Mouse (Mus musculus) lung, embryonic 16.5 days (tissue): Measurements from ENCODE around the gene Tmem167. TPM values are rescaled to one million over a fixed set of nuclear protein-coding genes. Genes with fewer than 3 reads are reported as not detected.
A peak's percentile ranks its signal among the peaks of the same experiment; 100 is the strongest.
"Not testable (repeated sequence)": the region's sequence is repeated elsewhere in the genome, so short reads cannot be mapped to it uniquely, and the experiment has no call there.

Experiments
- ATAC-seq: fragments of 200-750 bp; cut with Nextera tagmentation; 2 replicates; pipeline ENCODE4 v1.8.0; 2017; ENCODE audit warnings: low read depth, mild to moderate bottlenecking, moderate library complexity
- H3K27ac ChIP-seq: fragments of 300-500 bp; sonication (generic); 2 replicates; pipeline ENCODE4 v1.5.1; 2014; ENCODE audit warnings: mild to moderate bottlenecking, control low read depth, low read length
- H3K27me3 ChIP-seq: fragments of 300-500 bp; sonication (generic); 2 replicates; pipeline ENCODE4 v1.6.1; 2014; ENCODE audit warnings: low read depth, low read length, mixed read lengths; ENCODE audit not compliant: control insufficient read depth, insufficient read depth
- H3K36me3 ChIP-seq: fragments of 300-500 bp; sonication (generic); 2 replicates; pipeline ENCODE4 v1.6.1; 2014; ENCODE audit warnings: low read length; ENCODE audit not compliant: control insufficient read depth, insufficient read depth
- H3K4me1 ChIP-seq: fragments of 300-500 bp; sonication (generic); replicated peaks from 2 replicates; pipeline ENCODE4 v1.6.1; 2014; ENCODE audit warnings: low read length, mixed read lengths; ENCODE audit not compliant: control insufficient read depth, insufficient read depth
- H3K4me2 ChIP-seq: fragments of 300-500 bp; sonication (generic); 2 replicates; pipeline ENCODE4 v1.6.1; 2014; ENCODE audit warnings: low read depth, low read length, control low read depth
- H3K4me3 ChIP-seq: fragments of 300-500 bp; sonication (generic); 2 replicates; pipeline ENCODE4 v1.5.1; 2014; ENCODE audit warnings: mild to moderate bottlenecking, low read length, control low read depth
- H3K9ac ChIP-seq: fragments of 300-500 bp; sonication (generic); 2 replicates; pipeline ENCODE4 v1.6.1; 2014; ENCODE audit warnings: low read length, control low read depth
- H3K9me3 ChIP-seq: fragments of 300-500 bp; sonication (generic); 2 replicates; pipeline ENCODE4 v1.6.1; 2016; ENCODE audit warnings: low read length; ENCODE audit not compliant: control insufficient read depth
- WGBS: fragments of 180-500 bp; shearing (Covaris S2); extraction: QIAGEN DNeasy Blood & Tissue Kit; methylation state at CpG from one replicate; pipeline ENCODE4 v1.1.7; 2014; 5-methylcytosine and 5-hydroxymethylcytosine counted together
- polyA plus RNA-seq: library from polyadenylated mRNA; unstranded; fragments of >200 nt; fragmentation: Nextera tagmentation; extraction: Ambion mirVana; gene quantifications from 2 replicates; pipeline ENCODE4 v1.2.1, GENCODE M21; 2015

Tmem167 gene
- 48.2 and 54.3 TPM in 2 replicates for polyA plus RNA-seq

GRCm38 (mm10) chr13:90088962-90089824 lies at the start of gene Tmem167, which contains the start of gene Xrcc4:
TSS of gene Tmem167 (plus strand) at chr13:90089123.
TSS of gene Xrcc4 (minus strand) at chr13:90089608.
- H3K27me3 ChIP-seq: no peaks in the 10 kb centered on the region
- WGBS: 2% methylated on average over 41 of the region's 41 CpGs
- H3K9ac ChIP-seq: peak within 1 kb of the TSS; percentile 81
- H3K4me1 ChIP-seq: peaks cover 5% of the 10 kb centered on the region; the same call in 1 of the 2 replicates
- no peaks in the 10 kb centered on the region for H3K36me3 ChIP-seq
- H3K27ac ChIP-seq: peak within 1 kb of the TSS; percentile 90
- H3K4me2 ChIP-seq: peak within 1 kb of the TSS; percentile 93
- ATAC-seq: peak; percentile 100
- H3K9me3 ChIP-seq: no peaks in the 10 kb centered on the region
- H3K4me3 ChIP-seq: peak within 1 kb of the TSS; percentile 81

- Histone ChIP-seq H3K4me3 (no peak overlapping the region), H3K9ac (no peak overlapping the region), H3K27ac (no peak overlapping the region), H3K9me3 (no peaks in the 10 kb centered on the region), H3K4me1 (no peaks in the 10 kb centered on the region), H3K36me3 (no peaks in the 10 kb centered on the region), H3K4me2 (no peak overlapping the region), H3K27me3 (no peaks in the 10 kb centered on the region)
- 22% methylated on average over 2 of the region's 2 CpGs for WGBS
- no peak for ATAC-seq
Observed at GRCm38 (mm10) chr13:90039613-90040012, 49.3 kb upstream of the Tmem167 start.

- Histone ChIP-seq H3K9me3 (no peaks in the 10 kb centered on the region), H3K9ac (no peak overlapping the region), H3K4me2 (no peak overlapping the region), H3K4me3 (no peak overlapping the region), H3K27ac (no peak overlapping the region), H3K4me1 (no peaks in the 10 kb centered on the region), H3K27me3 (no peaks in the 10 kb centered on the region), H3K36me3 (no peaks in the 10 kb centered on the region)
- no peak for ATAC-seq
- 68% methylated on average over 6 of the region's 6 CpGs for WGBS
Observed at GRCm38 (mm10) chr13:90051735-90052134, 37.2 kb upstream of the Tmem167 start.

- Histone ChIP-seq H3K27ac (no peak overlapping the region), H3K4me3 (no peak overlapping the region), H3K9ac (no peak overlapping the region), H3K4me2 (no peak overlapping the region), H3K36me3 (no peaks in the 10 kb centered on the region), H3K9me3 (no peaks in the 10 kb centered on the region), H3K4me1 (no peaks in the 10 kb centered on the region), H3K27me3 (no peaks in the 10 kb centered on the region)
- WGBS: 73% methylated on average over 3 of the region's 3 CpGs
- no peak for ATAC-seq
Observed at GRCm38 (mm10) chr13:90052408-90052807, 36.5 kb upstream of the Tmem167 start.

- Histone ChIP-seq H3K27me3 (no peaks in the 10 kb centered on the region), H3K9me3 (no peaks in the 10 kb centered on the region), H3K4me2 (no peak overlapping the region), H3K9ac (no peak overlapping the region), H3K4me1 (no peaks in the 10 kb centered on the region), H3K4me3 (no peak overlapping the region), H3K36me3 (no peaks in the 10 kb centered on the region), H3K27ac (no peak overlapping the region)
- 78% methylated on average over 1 of the region's 1 CpGs for WGBS
- ATAC-seq: no peak
Observed at GRCm38 (mm10) chr13:90061877-90062276, 27.0 kb upstream of the Tmem167 start.

- under 1% methylated on average over 27 of the region's 27 CpGs for WGBS
- peak overlapping the region; percentile 81 for H3K4me3 ChIP-seq
Observed at GRCm38 (mm10) chr13:90089825-90090183, 881 bp downstream of the Tmem167 start.

GRCm38 (mm10) chr13:90101514-90101913 lies 12.6 kb downstream of the Tmem167 start:
- no peak overlapping the region for H3K27ac ChIP-seq
- ATAC-seq: no peak
- H3K27me3 ChIP-seq: no peaks in the 10 kb centered on the region
- no peak overlapping the region for H3K4me2 ChIP-seq
- peaks cover 22% of the 10 kb centered on the region for H3K36me3 ChIP-seq
- H3K4me1 ChIP-seq: no peaks in the 10 kb centered on the region
- no peak overlapping the region for H3K4me3 ChIP-seq
- no peaks in the 10 kb centered on the region for H3K9me3 ChIP-seq
- no peak overlapping the region for H3K9ac ChIP-seq

More at GRCm38 (mm10) chr13:90089825-90090183, 881 bp downstream of the Tmem167 start:
- Histone ChIP-seq H3K27me3 (no peaks in the 10 kb centered on the region), H3K9me3 (no peaks in the 10 kb centered on the region), H3K4me2 (peak overlapping the region; percentile 70), H3K27ac (peak overlapping the region; percentile 72), H3K9ac (peak overlapping the region; percentile 81), H3K4me1 (peaks cover 5% of the 10 kb centered on the region; the same call in 1 of the 2 replicates), H3K36me3 (no peaks in the 10 kb centered on the region)
- ATAC-seq: peak; percentile 67

- H3K27ac ChIP-seq: no peak overlapping the region
- no peak for ATAC-seq
- no peaks in the 10 kb centered on the region for H3K4me1 ChIP-seq
- no peaks in the 10 kb centered on the region for H3K27me3 ChIP-seq
- H3K4me2 ChIP-seq: no peak overlapping the region
- H3K9me3 ChIP-seq: no peaks in the 10 kb centered on the region
- H3K9ac ChIP-seq: no peak overlapping the region
- WGBS: 92% methylated on average over 7 of the region's 7 CpGs
- peaks cover 20% of the 10 kb centered on the region for H3K36me3 ChIP-seq
- no peak overlapping the region for H3K4me3 ChIP-seq
Observed at GRCm38 (mm10) chr13:90106139-90106538, 17.2 kb downstream of the Tmem167 start.

- not testable (repeated sequence) for H3K9ac ChIP-seq, H3K27me3 ChIP-seq, ATAC-seq, H3K4me1 ChIP-seq, H3K4me2 ChIP-seq, H3K9me3 ChIP-seq, H3K27ac ChIP-seq, H3K4me3 ChIP-seq
- WGBS: 92% methylated on average over 5 of the region's 5 CpGs
- H3K36me3 ChIP-seq: peaks cover 12% of the 10 kb centered on the region
Observed at GRCm38 (mm10) chr13:90108746-90109145, 19.8 kb downstream of the Tmem167 start.
